Mouse (Mus musculus) gastrocnemius, adult 2 months (tissue): ENCODE data around the gene Mgat4b. TPM values are rescaled to one million over a fixed set of nuclear protein-coding genes. Genes with fewer than 3 reads are reported as not detected.
"Not testable (repeated sequence)": the region's sequence is repeated elsewhere in the genome, so short reads cannot be mapped to it uniquely, and the experiment has no call there.

Experiments used
- DNase-seq: peaks from one replicate; pipeline ENCODE4 v3.0.0; 2022
- H3K27ac ChIP-seq: fragments of 200-600 bp; 2 replicates; pipeline ENCODE4 v1.8.1; 2022; ENCODE audit warnings: mild to moderate bottlenecking
- H3K4me3 ChIP-seq: fragments of 200-600 bp; 2 replicates; pipeline ENCODE4 v1.8.1; 2022; ENCODE audit warnings: mild to moderate bottlenecking, moderate library complexity
- CTCF ChIP-seq: fragments of 200-600 bp; IDR thresholded peaks from 2 replicates; pipeline ENCODE4 v1.8.1; 2022; ENCODE audit warnings: antibody characterized with exemption, mild to moderate bottlenecking, moderate library complexity
- intact Hi-C: fragments of 180-260 bp; cut with DNase I; formaldehyde crosslinking; loops from one replicate; pipeline ENCODE4 v1.15.1; 2025
- long read RNA-seq, 2 experiments: library from polyadenylated mRNA; stranded (forward); transcript quantifications; one replicate each; pipeline ENCODE4 v2.0.0; 2021
- total RNA-seq, 2 experiments: library from RNA; stranded (reverse); gene quantifications; 2 replicates each; pipeline ENCODE4 v1.2.3; 2021

The Mgat4b gene
- total RNA-seq, result 10 to 100 TPM; 33.9 to 40.7 TPM
- long read RNA-seq, experiment 1, transcript Mgat4b-201 (15 exons, 2,429 nt), result major isoform, 67 of 78 reads
- long read RNA-seq, experiment 1, partial matches to known transcripts, result 1 of 78 reads
- long read RNA-seq, experiment 1, other reads (novel, unspliced or antisense), result 10 of 78 reads
- long read RNA-seq, experiment 2, transcript Mgat4b-201 (15 exons, 2,429 nt), result major isoform, 78 of 88 reads
- long read RNA-seq, experiment 2, partial matches to known transcripts, result 1 of 88 reads
- long read RNA-seq, experiment 2, other reads (novel, unspliced or antisense), result 9 of 88 reads

DNA sequence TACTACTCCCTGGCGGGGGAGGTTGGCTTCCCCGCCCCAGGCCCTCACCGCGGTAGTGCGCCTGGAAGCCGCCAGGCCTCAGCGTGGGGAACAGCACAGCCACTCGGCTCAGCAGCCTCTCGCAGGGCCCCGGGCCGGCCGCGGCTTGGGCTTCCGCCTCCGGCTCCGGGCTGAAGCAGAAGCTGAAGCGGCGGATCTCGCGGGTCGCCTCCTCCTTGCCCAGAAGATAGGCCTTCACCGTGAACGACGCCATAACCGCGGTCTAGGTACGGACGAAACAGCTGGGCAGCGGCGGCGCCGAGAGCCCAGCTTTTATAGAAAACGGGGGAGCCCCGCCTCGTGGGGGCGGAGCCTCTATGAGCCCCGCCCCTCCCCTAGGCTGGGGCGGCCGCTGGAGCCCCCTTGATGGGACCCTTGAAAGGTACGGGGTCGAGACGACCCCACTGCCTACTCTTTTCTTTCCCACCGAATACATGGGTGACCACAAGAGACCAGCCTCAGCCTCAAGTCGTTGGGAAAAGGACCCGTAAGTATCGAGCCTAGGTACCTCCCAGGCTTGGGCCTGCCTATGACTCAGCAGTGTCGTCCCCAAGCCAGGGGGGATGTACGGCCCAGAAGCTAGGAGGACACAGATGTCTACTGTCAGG, at the start of gene Mgat4b, which contains the start of gene Sqstm1:
Gene Mgat4b, plus strand, starts transcription at position 386 of the 647 bp plus-strand sequence.
Gene Sqstm1, minus strand, starts transcription at position 323 of the 647 bp plus-strand sequence.
- TF ChIP-seq CTCF, result 0 out of 2 replicates have a peak, but pooled peaks have one; percentile 2
- peak; percentile 91 for DNase-seq
- intact Hi-C loops, result loop anchor here (2.0 kb wide), 1 partner anchor 36 kb away; the partner anchor contains the start of gene Mrnip
- Histone ChIP-seq H3K4me3 (peak within 1 kb of the TSS; percentile 77), H3K27ac (peak within 1 kb of the TSS; percentile 100)

- Histone ChIP-seq H3K27ac (peak overlapping the region; percentile 50), H3K4me3 (no peak overlapping the region)
- peak; percentile 69 for DNase-seq
- intact Hi-C loops, result loop anchor here (1.0 to 10.0 kb wide), 2 partner anchors 70 to 203 kb away; no protein-coding TSS in a partner anchor
- TF ChIP-seq CTCF, result peak; percentile 90
These were observed 48.9 kb upstream of the Mgat4b start for GRCm38 (mm10) chr11:50161578-50162304.

DNA sequence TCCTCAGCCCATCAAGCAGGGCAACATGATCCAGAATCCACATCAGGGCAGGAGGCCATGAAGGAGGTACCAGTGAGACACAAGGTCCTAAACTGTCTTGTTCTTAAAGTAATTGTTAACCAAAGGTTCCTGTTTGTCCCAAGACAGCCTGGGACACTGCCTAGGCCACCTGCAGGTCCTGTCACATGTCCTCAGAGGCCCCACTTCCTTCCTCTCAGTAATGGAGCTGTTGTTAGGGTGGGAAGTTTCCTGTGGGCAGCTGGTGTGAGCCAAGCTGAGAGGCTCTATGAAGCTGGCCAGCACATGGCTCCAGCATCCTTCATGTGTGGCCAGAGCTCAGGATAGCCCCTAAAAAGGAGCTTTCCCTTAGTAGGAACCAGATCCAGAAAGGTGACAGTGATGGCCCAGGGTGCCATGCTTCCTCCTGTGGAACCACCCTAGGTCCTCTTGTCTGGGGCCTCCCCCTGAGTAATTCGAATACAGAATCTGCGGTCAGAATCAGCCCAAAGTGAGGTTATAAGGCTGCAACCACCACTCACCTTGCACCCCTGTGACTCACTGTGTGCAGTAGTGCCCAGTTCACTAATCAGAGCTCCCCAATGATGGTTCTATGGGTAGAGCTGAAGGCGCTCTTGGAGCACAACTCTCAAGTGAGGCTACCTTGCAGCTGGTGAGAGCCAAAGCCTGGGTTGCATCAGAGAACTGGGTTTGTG, 48.2 kb upstream of the Mgat4b start:
- intact Hi-C loops, result loop anchor here (10.0 kb wide), 1 partner anchor 202 kb away; no protein-coding TSS in a partner anchor
- peak overlapping the region; percentile 50 for H3K27ac ChIP-seq
- no peak for DNase-seq
- TF ChIP-seq CTCF, result no peak
- H3K4me3 ChIP-seq, result no peak overlapping the region

GRCm38 (mm10) chr11:50168352-50168751, 42.3 kb upstream of the Mgat4b start:
- no peak overlapping the region for H3K4me3 ChIP-seq
- DNase-seq, result no peak
- intact Hi-C loops, result loop anchor here (10.0 kb wide), 1 partner anchor 196 kb away; no protein-coding TSS in a partner anchor
- H3K27ac ChIP-seq, result no peak overlapping the region
- TF ChIP-seq CTCF, result no peak

DNA sequence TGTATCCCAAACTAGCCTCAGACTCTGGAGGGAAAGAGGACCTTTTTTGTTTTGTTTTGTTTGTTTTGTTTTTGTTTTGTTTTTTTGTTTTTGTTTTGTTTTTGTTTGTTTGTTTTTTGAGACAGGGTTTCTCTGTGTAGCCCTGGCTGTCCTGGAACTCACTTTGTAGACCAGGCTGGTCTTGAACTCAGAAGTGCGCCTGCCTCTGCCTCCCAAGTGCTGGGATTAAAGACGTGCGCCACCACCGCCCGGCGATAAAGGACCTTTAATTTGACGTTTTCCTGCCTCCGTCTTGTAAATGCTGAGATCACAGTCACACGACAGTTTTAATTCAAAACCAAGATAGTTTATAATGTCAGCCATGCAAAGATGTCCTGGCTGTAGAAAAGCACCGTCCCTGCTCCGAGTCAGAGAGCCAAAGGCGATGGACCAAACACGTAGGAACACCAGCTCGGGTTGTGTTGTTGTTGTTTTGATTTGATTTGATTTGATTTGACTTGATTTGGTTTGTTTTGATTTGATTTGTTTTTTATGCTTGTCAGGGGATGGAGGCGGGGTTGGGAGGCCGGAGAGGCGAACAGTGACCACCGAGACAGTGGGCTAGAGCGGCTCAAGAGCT, 36.5 kb upstream of the Mgat4b start, which contains the start of gene Mrnip:
Gene Mrnip, plus strand, starts transcription at position 334 of the 619 bp plus-strand sequence.
- not testable (repeated sequence) for DNase-seq
- H3K27ac ChIP-seq, result peak within 1 kb of the TSS; percentile 89
- intact Hi-C loops, result loop anchor here (2.0 kb wide), 2 partner anchors 37 to 43 kb away; partner anchors contain the start of genes Mgat4b, Sqstm1 and Tbc1d9b
- peak within 1 kb of the TSS; percentile 89 for H3K4me3 ChIP-seq

- Histone ChIP-seq H3K27ac (peak overlapping the region; percentile 89), H3K4me3 (peak overlapping the region; percentile 89)
- TF ChIP-seq CTCF, result no peak
- peak; percentile 99 for DNase-seq
- intact Hi-C loops, result loop anchor here (2.0 kb wide), 2 partner anchors 36 to 44 kb away; partner anchors contain the start of genes Mgat4b, Sqstm1 and Tbc1d9b
These were observed 35.9 kb upstream of the Mgat4b start for GRCm38 (mm10) chr11:50174730-50175187.

GRCm38 (mm10) chr11:50176351-50176750, 34.3 kb upstream of the Mgat4b start:
- intact Hi-C loops, result no loop called here
- Histone ChIP-seq H3K4me3 (no peak overlapping the region), H3K27ac (no peak overlapping the region)
- TF ChIP-seq CTCF, result no peak
- DNase-seq, result no peak

- DNase-seq, result no peak
- H3K4me3 ChIP-seq, result no peak overlapping the region
- intact Hi-C loops, result no loop called here
- no peak for TF ChIP-seq CTCF
- H3K27ac ChIP-seq, result no peak overlapping the region
These were observed 33.6 kb upstream of the Mgat4b start for GRCm38 (mm10) chr11:50177111-50177510.

- no peak overlapping the region for H3K27ac ChIP-seq
- no peak for TF ChIP-seq CTCF
These were observed 31.9 kb upstream of the Mgat4b start for GRCm38 (mm10) chr11:50178532-50179488.

DNA sequence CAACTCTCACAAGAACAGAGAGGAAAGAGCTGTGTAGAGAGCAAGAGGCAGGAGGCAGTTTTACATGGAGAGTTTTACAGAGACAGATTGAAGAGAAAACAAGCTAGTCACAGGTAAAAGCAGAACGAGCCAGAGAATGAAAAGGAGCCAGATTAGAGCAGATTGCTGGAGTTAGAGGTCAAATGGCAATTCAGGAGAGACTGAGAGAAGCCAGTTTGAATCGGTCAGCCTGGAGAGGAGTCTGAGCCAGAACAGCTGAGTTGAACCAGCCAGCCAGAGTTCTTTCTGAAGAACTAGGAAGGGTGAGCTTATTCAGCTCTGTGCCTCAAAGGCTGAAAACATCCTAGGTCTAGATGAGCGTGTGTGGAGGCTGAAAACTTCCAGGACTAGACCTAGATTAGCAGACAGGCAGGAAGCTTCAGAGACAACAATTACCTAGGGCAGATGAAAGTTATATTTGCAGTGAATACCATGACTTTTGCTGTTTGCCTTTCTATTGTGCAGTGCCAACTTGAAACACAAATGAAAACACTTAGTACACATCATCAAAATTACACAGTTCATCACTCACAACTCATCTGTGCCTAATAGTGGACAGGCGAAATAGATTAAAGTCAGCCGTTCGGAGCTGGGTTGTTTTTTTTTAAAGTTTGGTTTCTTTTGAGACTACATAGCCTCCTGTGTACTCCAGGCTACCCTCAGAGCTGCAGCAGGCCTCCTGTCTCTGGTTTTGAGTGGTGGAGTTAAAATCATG, 30.0 kb upstream of the Mgat4b start:
- no peak overlapping the region for H3K27ac ChIP-seq
- intact Hi-C loops, result no loop called here
- no peak for TF ChIP-seq CTCF
- no peak overlapping the region for H3K4me3 ChIP-seq
- DNase-seq, result no peak

More at GRCm38 (mm10) chr11:50178532-50179488, 31.9 kb upstream of the Mgat4b start:
- H3K4me3 ChIP-seq, result no peak overlapping the region
- intact Hi-C loops, result no loop called here
- no peak for DNase-seq
